Mouse (Mus musculus) CH12.LX (cell line): ENCODE measurements at regions not wholly inside any gene's neighbourhood (a gene's known extent, or its start where the extent isn't known, plus 50 kb on each side); places are given as distances from the start of the nearest gene placed in this dataset.

ENCODE experiments used
- DNase-seq: peaks from one replicate; pipeline ENCODE4 v3.0.0-alpha.2; 2013; ENCODE audit errors: extremely low read depth
- H3K27ac ChIP-seq: 2 replicates; pipeline ENCODE4 v1.5.1; 2012; ENCODE audit warnings: low read depth, mild to moderate bottlenecking, control low read depth, moderate library complexity; ENCODE audit not compliant: insufficient read depth
- H3K27me3 ChIP-seq: replicated peaks from 2 replicates; pipeline ENCODE3; 2012; ENCODE audit warnings: inconsistent platforms
- H3K36me3 ChIP-seq, 2 experiments: replicated peaks in 1 of 2; 2 replicates each; pipeline versions ENCODE3 to v1.6.1; 2012; ENCODE audit warnings: inconsistent platforms in 1 of 2, low read length in 1 of 2, mild to moderate bottlenecking in 1 of 2, mixed read lengths in 1 of 2, moderate library complexity in 1 of 2; ENCODE audit not compliant: control insufficient read depth in 1 of 2, insufficient read depth in 1 of 2
- H3K4me1 ChIP-seq, 2 experiments: 2 replicates each; pipeline ENCODE4 v1.6.1; 2012; ENCODE audit warnings: inconsistent platforms in 1 of 2, moderate library complexity in 1 of 2; ENCODE audit not compliant: insufficient read depth in 2 of 2, control insufficient read depth in 1 of 2
- H3K4me2 ChIP-seq: 2 replicates; pipeline ENCODE4 v1.6.1; 2012; ENCODE audit warnings: low read depth, mild to moderate bottlenecking, control low read depth; ENCODE audit not compliant: poor library complexity, insufficient read depth, severe bottlenecking
- H3K4me3 ChIP-seq, 3 experiments: fragments of 150-350 bp in 1 of 3; sonication (generic) in 1 of 3; replicated peaks in 1 of 3; 2 replicates each; pipeline versions ENCODE3 to v1.5.1; 2011 to 2012; ENCODE audit warnings: low read depth in 2 of 3, low read length in 2 of 3, mild to moderate bottlenecking in 2 of 3, moderate library complexity in 2 of 3, control low read depth in 1 of 3, improper control_type of control experiment in 1 of 3, inconsistent platforms in 1 of 3, mixed read lengths in 1 of 3; ENCODE audit not compliant: poor library complexity in 1 of 3
- H3K79me2 ChIP-seq: replicated peaks from 2 replicates; pipeline ENCODE4 v1.6.1; 2012; ENCODE audit warnings: mild to moderate bottlenecking, moderate library complexity; ENCODE audit not compliant: control insufficient read depth, poor library complexity, insufficient read depth, severe bottlenecking; ENCODE audit errors: extremely low read depth
- H3K9ac ChIP-seq: 2 replicates; pipeline ENCODE4 v1.6.1; 2012; ENCODE audit warnings: low read depth, mild to moderate bottlenecking, control low read depth, moderate library complexity; ENCODE audit not compliant: insufficient read depth
- H3K9me3 ChIP-seq: replicated peaks from 2 replicates; pipeline ENCODE3; 2012; ENCODE audit warnings: low read length, inconsistent platforms, mixed read lengths
- BHLHE40 ChIP-seq: IDR thresholded peaks from 2 replicates; pipeline ENCODE4 v1.6.1; 2011; ENCODE audit warnings: mild to moderate bottlenecking, low read depth, low read length, improper control_type of control experiment
- CHD1 ChIP-seq: IDR thresholded peaks from 2 replicates; pipeline ENCODE4 v1.6.1; 2012; ENCODE audit warnings: low read depth, low read length, improper control_type of control experiment, inconsistent platforms
- CHD2 ChIP-seq: IDR thresholded peaks from 2 replicates; pipeline ENCODE4 v1.6.1; 2011; ENCODE audit warnings: low read length, improper control_type of control experiment
- CTCF ChIP-seq, 2 experiments: IDR thresholded peaks in 1 of 2; conservative IDR thresholded peaks in 1 of 2; 2 replicates each; pipeline ENCODE4 v1.5.1; 2011 to 2012; ENCODE audit warnings: low read depth in 2 of 2, low read length in 2 of 2, improper control_type of control experiment in 1 of 2, inconsistent platforms in 1 of 2, mild to moderate bottlenecking in 1 of 2, moderate library complexity in 1 of 2
- E2F4 ChIP-seq: IDR thresholded peaks from 2 replicates; pipeline ENCODE4 v1.6.1; 2011; ENCODE audit warnings: low read depth, low read length, improper control_type of control experiment; ENCODE audit not compliant: insufficient replicate concordance
- EP300 ChIP-seq: IDR thresholded peaks from 2 replicates; pipeline ENCODE4 v1.6.1; 2011; ENCODE audit warnings: low read length, improper control_type of control experiment
- ETS1 ChIP-seq: conservative IDR thresholded peaks from 2 replicates; pipeline ENCODE4 v1.6.1; 2012; ENCODE audit warnings: low read depth, mild to moderate bottlenecking, inconsistent platforms, low read length, improper control_type of control experiment, moderate library complexity
- HCFC1 ChIP-seq: IDR thresholded peaks from 2 replicates; pipeline ENCODE4 v1.6.1; 2012; ENCODE audit warnings: low read depth, mild to moderate bottlenecking, inconsistent platforms, low read length, improper control_type of control experiment
- MAFK ChIP-seq: IDR thresholded peaks from 2 replicates; pipeline ENCODE4 v1.6.1; 2011; ENCODE audit warnings: low read length, improper control_type of control experiment; ENCODE audit not compliant: insufficient replicate concordance
- MAX ChIP-seq: IDR thresholded peaks from 2 replicates; pipeline ENCODE4 v1.6.1; 2011; ENCODE audit warnings: low read length, improper control_type of control experiment
- MAZ ChIP-seq: IDR thresholded peaks from 2 replicates; pipeline ENCODE4 v1.6.1; 2012; ENCODE audit warnings: low read depth, mild to moderate bottlenecking, inconsistent platforms, low read length, improper control_type of control experiment, moderate library complexity
- MYC ChIP-seq: IDR thresholded peaks from 2 replicates; pipeline ENCODE4 v1.6.1; 2011; ENCODE audit warnings: low read depth, mild to moderate bottlenecking, improper control_type of control experiment, low read length
- NRF1 ChIP-seq: IDR thresholded peaks from 2 replicates; pipeline ENCODE4 v1.6.1; 2014; ENCODE audit warnings: low read depth, mild to moderate bottlenecking, inconsistent platforms, low read length, improper control_type of control experiment, moderate library complexity
- PAX5 ChIP-seq: IDR thresholded peaks from 2 replicates; pipeline ENCODE4 v1.6.1; 2012; ENCODE audit warnings: low read length, inconsistent platforms, mixed read lengths
- POLR2A ChIP-seq: IDR thresholded peaks from 2 replicates; pipeline ENCODE4 v1.6.1; 2011; ENCODE audit warnings: low read depth, mild to moderate bottlenecking, improper control_type of control experiment, low read length
- RAD21 ChIP-seq: IDR thresholded peaks from 2 replicates; pipeline ENCODE4 v1.6.1; 2011; ENCODE audit warnings: low read depth, mild to moderate bottlenecking, low read length, improper control_type of control experiment, moderate library complexity
- RCOR1 ChIP-seq: conservative IDR thresholded peaks from 2 replicates; pipeline ENCODE4 v1.6.1; 2012; ENCODE audit warnings: low read depth, mild to moderate bottlenecking, inconsistent platforms, low read length, improper control_type of control experiment
- SIN3A ChIP-seq: IDR thresholded peaks from 2 replicates; pipeline ENCODE4 v1.6.1; 2012; ENCODE audit warnings: low read length, improper control_type of control experiment, inconsistent platforms
- TBP ChIP-seq: conservative IDR thresholded peaks from 2 replicates; pipeline ENCODE4 v1.6.1; 2011; ENCODE audit warnings: low read depth, low read length, improper control_type of control experiment
- UBTF ChIP-seq: IDR thresholded peaks from 2 replicates; pipeline ENCODE4 v1.6.1; 2012; ENCODE audit warnings: low read depth, mild to moderate bottlenecking, inconsistent platforms, low read length, improper control_type of control experiment, moderate library complexity
- ZKSCAN1 ChIP-seq: IDR thresholded peaks from 2 replicates; pipeline ENCODE4 v1.6.1; 2012; ENCODE audit warnings: low read depth, inconsistent platforms, low read length, improper control_type of control experiment, borderline replicate concordance
- ZMIZ1 ChIP-seq: IDR thresholded peaks from 2 replicates; pipeline ENCODE4 v1.6.1; 2012; ENCODE audit warnings: low read depth, mild to moderate bottlenecking, inconsistent platforms, low read length, improper control_type of control experiment
- ZNF384 ChIP-seq: IDR thresholded peaks from 2 replicates; pipeline ENCODE4 v1.6.1; 2012; ENCODE audit warnings: low read depth, low read length, improper control_type of control experiment, inconsistent platforms
- dilution Hi-C: fragments of 300-500 bp; cut with MboI; formaldehyde crosslinking; loops from 2 replicates; pipeline ENCODE4 v1.14.3; 2020; ENCODE audit warnings: low sequenced_read_pairs; ENCODE audit not compliant: extremely low pct_unique_long_range_greater_than_20kb, extremely low pct_ligation_motif_present
- in situ Hi-C: fragments of 300-500 bp; cut with MboI; formaldehyde crosslinking; loops from 3 replicates; pipeline ENCODE4 v1.14.3; 2019; ENCODE audit warnings: low sequenced_read_pairs, low pct_ligation_motif_present, low pct_unique_long_range_greater_than_20kb, mixed read lengths

- no peaks in the 10 kb centered on the region for H3K9me3 ChIP-seq
- TF ChIP-seq RCOR1, result no peak
- TF ChIP-seq POLR2A, result no peak
- TF ChIP-seq BHLHE40, result no peak
- no peak for TF ChIP-seq RAD21
- no peak for TF ChIP-seq PAX5
- TF ChIP-seq MAFK, result no peak
- no peak for TF ChIP-seq ETS1
- no peak for TF ChIP-seq MAZ
- no peak for TF ChIP-seq ZKSCAN1
- TF ChIP-seq TBP, result no peak
- TF ChIP-seq HCFC1, result no peak
- TF ChIP-seq EP300, result no peak
- no peak for TF ChIP-seq SIN3A
- no peak for TF ChIP-seq MYC
- no peak for TF ChIP-seq CHD1
- TF ChIP-seq CHD2, result no peak
- no peak for TF ChIP-seq UBTF
- TF ChIP-seq ZMIZ1, result no peak
- TF ChIP-seq E2F4, result no peak
- in situ Hi-C loops (no loop called here), dilution Hi-C loops (no loop called here)
- no peak overlapping the region for H3K4me2 ChIP-seq
- H3K4me1 ChIP-seq, result peaks cover 0 to 13% of the 10 kb centered on the region in 2 experiments; a peak in 1 of 4 replicates
- no peaks in the 10 kb centered on the region for H3K36me3 ChIP-seq
- H3K79me2 ChIP-seq, result no peaks in the 10 kb centered on the region
- no peak overlapping the region for H3K9ac ChIP-seq
- no peak overlapping the region for H3K27ac ChIP-seq
- no peaks in the 10 kb centered on the region for H3K27me3 ChIP-seq
- no peak for DNase-seq
- H3K4me3 ChIP-seq, result no peak overlapping the region
Observed at GRCm38 (mm10) chr8:36322578-36322977, 557.0 kb downstream of the Gm19410 start.

- H3K36me3 ChIP-seq, result no peaks in the 10 kb centered on the region
- H3K9me3 ChIP-seq, result no peaks in the 10 kb centered on the region
- dilution Hi-C loops, result no loop called here
- no peak overlapping the region for H3K27ac ChIP-seq
- H3K4me2 ChIP-seq, result no peak overlapping the region
- no peaks in the 10 kb centered on the region for H3K4me1 ChIP-seq
- no peaks in the 10 kb centered on the region for H3K79me2 ChIP-seq
- H3K9ac ChIP-seq, result no peak overlapping the region
- in situ Hi-C loops, result no loop called here
- no peak for DNase-seq
- H3K27me3 ChIP-seq, result no peaks in the 10 kb centered on the region
- no peak overlapping the region for H3K4me3 ChIP-seq
- TF ChIP-seq RCOR1, result no peak
- no peak for TF ChIP-seq MAZ
- TF ChIP-seq SIN3A, result no peak
- no peak for TF ChIP-seq UBTF
- no peak for TF ChIP-seq CHD1
- TF ChIP-seq RAD21, result no peak
- no peak for TF ChIP-seq CTCF (conservative IDR thresholded peaks at IDR 0.05 in 1 of 2, IDR thresholded peaks at IDR 0.05 in 1 of 2; ENCODE audit: low read depth in 2 of 2, low read length in 2 of 2)
- TF ChIP-seq MAFK, result no peak
- TF ChIP-seq MAX, result no peak
- TF ChIP-seq NRF1, result no peak
- TF ChIP-seq ZNF384, result no peak
Observed at GRCm38 (mm10) chr8:36338628-36339027, 573.0 kb downstream of the Gm19410 start.
